Comparison of ENCODE assay signal across 20 mouse cellular contexts in the genomic region with DNA sequence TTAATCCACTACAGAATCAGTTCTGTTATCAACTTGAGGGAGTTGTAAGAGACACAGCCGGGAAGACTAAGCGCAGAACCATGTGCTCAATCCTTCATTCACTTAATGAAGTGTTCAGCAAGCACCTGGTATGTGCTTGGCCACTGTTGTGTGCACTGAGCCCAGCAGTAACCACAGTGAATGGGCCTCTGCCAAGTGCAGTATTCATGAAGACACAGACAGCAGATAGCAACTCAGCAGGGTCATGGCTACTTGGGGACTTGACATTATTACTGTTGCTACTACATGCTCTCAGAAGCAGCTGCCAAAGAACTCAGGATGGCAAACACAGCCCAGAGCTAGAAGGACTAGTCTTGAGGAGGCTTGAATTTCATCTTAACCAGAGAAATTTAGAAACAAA.
DNase-seq lines count a peak whose midpoint lies in the region; ATAC-seq and TF ChIP-seq lines count a peak whose summit lies in the region.
"Had no signal": no experiment of that assay in that cellular context is flagged by ENCODE, and none has a peak within 500 bp of the region (broad histone marks: within the 10 kb centered on the region; RNA-seq: fewer than 3 reads in every experiment).

No protein-coding gene starts in this region.

- no peaks in the 10 kb centered on the region for H3K9me3 ChIP-seq in forebrain, embryonic 14.5 days (replicated peaks; ENCODE audit: control insufficient read depth, low read length)
- no peaks in the 10 kb centered on the region for H3K9me3 ChIP-seq in forebrain, embryonic 12.5 days
- H3K9me3 ChIP-seq in hindbrain, postnatal 0 days (ENCODE audit: low read length), result no peaks in the 10 kb centered on the region
- H3K9me3 ChIP-seq in hindbrain, embryonic 13.5 days, result no peaks in the 10 kb centered on the region
- H3K9me3 ChIP-seq: embryonic facial prominence, embryonic 13.5 days; limb, embryonic 13.5 days; neural tube, embryonic 13.5 days had no signal

- H3K27ac ChIP-seq in forebrain, embryonic 14.5 days (ENCODE audit: low read depth, low read length), result no peak overlapping the region
- no peak overlapping the region for H3K27ac ChIP-seq in forebrain, embryonic 12.5 days
- no peak overlapping the region for H3K27ac ChIP-seq in hindbrain, postnatal 0 days
- no peak overlapping the region; the same call in 1 of the 2 replicates for H3K27ac ChIP-seq in hindbrain, embryonic 13.5 days
- H3K27ac ChIP-seq: embryonic facial prominence, embryonic 13.5 days; gastrocnemius, adult 2 months; limb, embryonic 13.5 days; liver, embryonic 14.5 days; neural tube, embryonic 13.5 days; stomach, postnatal 0 days had no signal

- no peak for TF ChIP-seq CTCF in hindbrain, postnatal 0 days (IDR thresholded peaks at IDR 0.05; ENCODE audit: low read depth)
- no peak for TF ChIP-seq CTCF in brain, embryonic 14.5 days (IDR thresholded peaks at IDR 0.05; ENCODE audit: borderline replicate concordance, extremely low read depth, insufficient read depth, insufficient read length)

- H3K4me1 ChIP-seq in forebrain, embryonic 14.5 days (ENCODE audit: control insufficient read depth, insufficient read depth, low read length), result peaks cover 10% of the 10 kb centered on the region
- no peaks in the 10 kb centered on the region for H3K4me1 ChIP-seq in forebrain, embryonic 12.5 days
- peaks cover 10% of the 10 kb centered on the region for H3K4me1 ChIP-seq in hindbrain, postnatal 0 days (ENCODE audit: insufficient read depth, low read length)
- H3K4me1 ChIP-seq in hindbrain, embryonic 13.5 days (replicated peaks), result peaks cover 9% of the 10 kb centered on the region

- no peak overlapping the region for H3K9ac ChIP-seq in forebrain, embryonic 14.5 days (ENCODE audit: low read length)
- no peak overlapping the region for H3K9ac ChIP-seq in forebrain, embryonic 12.5 days
- H3K9ac ChIP-seq in hindbrain, postnatal 0 days (replicated peaks; ENCODE audit: low read length), result no peak overlapping the region
- H3K9ac ChIP-seq in hindbrain, embryonic 13.5 days, result no peak overlapping the region
- H3K9ac ChIP-seq: embryonic facial prominence, embryonic 13.5 days; limb, embryonic 13.5 days; liver, embryonic 14.5 days; neural tube, embryonic 13.5 days had no signal

- H3K4me3 ChIP-seq in forebrain, embryonic 14.5 days (ENCODE audit: low read depth, low read length), result no peak overlapping the region
- H3K4me3 ChIP-seq in forebrain, embryonic 12.5 days (replicated peaks), result no peak overlapping the region
- H3K4me3 ChIP-seq in hindbrain, postnatal 0 days (ENCODE audit: low read length), result no peak overlapping the region
- no peak overlapping the region for H3K4me3 ChIP-seq in hindbrain, embryonic 13.5 days
- H3K4me3 ChIP-seq: embryonic facial prominence, embryonic 13.5 days; gastrocnemius, adult 2 months; limb, embryonic 13.5 days; neural tube, embryonic 13.5 days had no signal

- no peak for TF ChIP-seq POLR2A in brain, embryonic 14.5 days (IDR thresholded peaks at IDR 0.05; ENCODE audit: borderline replicate concordance, extremely low read depth, insufficient read depth, insufficient read length, poor library complexity, severe bottlenecking)

- H3K4me2 ChIP-seq in forebrain, embryonic 14.5 days (ENCODE audit: low read length), result no peak overlapping the region
- H3K4me2 ChIP-seq in forebrain, embryonic 12.5 days, result no peak overlapping the region
- no peak overlapping the region for H3K4me2 ChIP-seq in hindbrain, postnatal 0 days (ENCODE audit: low read depth, low read length)
- no peak overlapping the region for H3K4me2 ChIP-seq in hindbrain, embryonic 13.5 days
- H3K4me2 ChIP-seq: embryonic facial prominence, embryonic 13.5 days; limb, embryonic 13.5 days; neural tube, embryonic 13.5 days had no signal

- no peaks in the 10 kb centered on the region for H3K36me3 ChIP-seq in forebrain, embryonic 14.5 days (ENCODE audit: control insufficient read depth, insufficient read depth, low read length)
- no peaks in the 10 kb centered on the region for H3K36me3 ChIP-seq in forebrain, embryonic 12.5 days (replicated peaks)
- H3K36me3 ChIP-seq in hindbrain, postnatal 0 days (ENCODE audit: insufficient read depth, low read length), result no peaks in the 10 kb centered on the region
- H3K36me3 ChIP-seq in hindbrain, embryonic 13.5 days, result peaks cover 2% of the 10 kb centered on the region; the same call in 1 of the 2 replicates
- H3K36me3 ChIP-seq: embryonic facial prominence, embryonic 13.5 days; limb, embryonic 13.5 days; neural tube, embryonic 13.5 days had no signal

- peak; percentile 27 for DNase-seq in forebrain, embryonic 14.5 days (ENCODE audit: low spot score)
- peak; percentile 78 for DNase-seq in hindbrain, postnatal 0 days (ENCODE audit: low spot score)
- DNase-seq in adrenal gland, adult 8-10 months, result peak; percentile 13
- DNase-seq in brain, embryonic 14.5 days (ENCODE audit: low read depth), result peak; percentile 67
- no peak for DNase-seq in retina, embryonic 14.5 days (ENCODE audit: low spot score)
- no peak for DNase-seq in frontal cortex, postnatal 14 days (ENCODE audit: low spot score in 2 of 2)
- DNase-seq: gastrocnemius, adult 2 months; heart, adult 11 months; kidney, adult 11 months; kidney, postnatal 10 days; layer of hippocampus, adult 9-11 months had no signal

- no peak for ATAC-seq in forebrain, embryonic 14.5 days
- ATAC-seq in forebrain, embryonic 12.5 days (ENCODE audit: low FRiP score), result no peak
- peak; percentile 81 for ATAC-seq in hindbrain, postnatal 0 days
- ATAC-seq in hindbrain, embryonic 13.5 days (ENCODE audit: low FRiP score), result no peak
- ATAC-seq: activated CD4-positive, CD25-positive, alpha-beta regulatory T cell, adult 4 months; Patski had no signal

- 75% methylated on average over 2 of the region's 2 CpGs for WGBS in forebrain, embryonic 14.5 days
- WGBS in forebrain, embryonic 12.5 days, result 87% methylated on average over 2 of the region's 2 CpGs
- 27% methylated on average over 2 of the region's 2 CpGs for WGBS in hindbrain, postnatal 0 days
- 77% methylated on average over 2 of the region's 2 CpGs for WGBS in hindbrain, embryonic 13.5 days

- no peaks in the 10 kb centered on the region for H3K27me3 ChIP-seq in forebrain, embryonic 14.5 days (replicated peaks; ENCODE audit: control insufficient read depth, insufficient read depth, low read length)
- no peaks in the 10 kb centered on the region for H3K27me3 ChIP-seq in forebrain, embryonic 12.5 days
- no peaks in the 10 kb centered on the region for H3K27me3 ChIP-seq in hindbrain, postnatal 0 days (ENCODE audit: insufficient read depth, low read length)
- H3K27me3 ChIP-seq in hindbrain, embryonic 13.5 days, result no peaks in the 10 kb centered on the region
- H3K27me3 ChIP-seq: embryonic facial prominence, embryonic 13.5 days; limb, embryonic 13.5 days; neural tube, embryonic 13.5 days had no signal

Comparison
In these comparisons a context has a peak if more than half of its experiments do, and no peak if none do; other contexts are left out.
1. DNase-seq: peak in forebrain, embryonic 14.5 days (single experiment), hindbrain, postnatal 0 days (single experiment), adrenal gland, adult 8-10 months (single experiment) and brain, embryonic 14.5 days (single experiment); none in retina, embryonic 14.5 days (single experiment) and frontal cortex, postnatal 14 days (0 of 2).